Mouse (Mus musculus) neural tube, embryonic 15.5 days (tissue): ENCODE measurements around the gene Efl1. TPM values are rescaled to one million over a fixed set of nuclear protein-coding genes. Genes with fewer than 3 reads are reported as not detected.
A peak's percentile ranks its signal among the peaks of the same experiment; 100 is the strongest.
"Not testable (repeated sequence)": the region's sequence is repeated elsewhere in the genome, so short reads cannot be mapped to it uniquely, and the experiment has no call there.

ENCODE experiments used
- ATAC-seq: fragments of 200-750 bp; cut with Nextera tagmentation; 2 replicates; pipeline ENCODE4 v1.8.0; 2017; ENCODE audit warnings: mild to moderate bottlenecking, moderate TSS enrichment, moderate library complexity; ENCODE audit not compliant: low FRiP score
- H3K27ac ChIP-seq: fragments of 300-500 bp; sonication (generic); replicated peaks from 2 replicates; pipeline ENCODE4 v1.5.1; 2015; ENCODE audit warnings: mild to moderate bottlenecking, inconsistent platforms
- H3K27me3 ChIP-seq: fragments of 300-500 bp; sonication (generic); replicated peaks from 2 replicates; pipeline ENCODE4 v1.6.1; 2015; ENCODE audit warnings: inconsistent platforms
- H3K36me3 ChIP-seq: fragments of 300-500 bp; sonication (generic); 2 replicates; pipeline ENCODE4 v1.6.1; 2015; ENCODE audit warnings: inconsistent platforms
- H3K4me1 ChIP-seq: fragments of 300-500 bp; sonication (generic); 2 replicates; pipeline ENCODE4 v1.6.1; 2015; ENCODE audit warnings: inconsistent platforms
- H3K4me2 ChIP-seq: fragments of 300-500 bp; sonication (generic); 2 replicates; pipeline ENCODE4 v1.6.1; 2015; ENCODE audit warnings: inconsistent platforms, mild to moderate bottlenecking, moderate library complexity
- H3K4me3 ChIP-seq: fragments of 300-500 bp; sonication (generic); replicated peaks from 2 replicates; pipeline ENCODE4 v1.5.1; 2015; ENCODE audit warnings: mild to moderate bottlenecking, inconsistent platforms
- H3K9ac ChIP-seq: fragments of 300-500 bp; sonication (generic); replicated peaks from 2 replicates; pipeline ENCODE4 v1.6.1; 2015; ENCODE audit warnings: mild to moderate bottlenecking, inconsistent platforms
- H3K9me3 ChIP-seq: fragments of 300-500 bp; sonication (generic); replicated peaks from 2 replicates; pipeline ENCODE4 v1.6.1; 2016; ENCODE audit warnings: inconsistent platforms
- WGBS: fragments of 180-500 bp; shearing (Covaris S2); methylation state at CpG from one replicate; pipeline ENCODE4 v1.1.7; 2015; ENCODE audit warnings: mixed read lengths; 5-methylcytosine and 5-hydroxymethylcytosine counted together
- polyA plus RNA-seq: library from polyadenylated mRNA; unstranded; fragments of >200 nt; fragmentation: Nextera tagmentation; extraction: Ambion mirVana; gene quantifications from 2 replicates; pipeline ENCODE4 v1.2.1, GENCODE M21; 2015

Gene Efl1
- polyA plus RNA-seq, 1 experiment from 2014 or later: 21.1 TPM

DNA sequence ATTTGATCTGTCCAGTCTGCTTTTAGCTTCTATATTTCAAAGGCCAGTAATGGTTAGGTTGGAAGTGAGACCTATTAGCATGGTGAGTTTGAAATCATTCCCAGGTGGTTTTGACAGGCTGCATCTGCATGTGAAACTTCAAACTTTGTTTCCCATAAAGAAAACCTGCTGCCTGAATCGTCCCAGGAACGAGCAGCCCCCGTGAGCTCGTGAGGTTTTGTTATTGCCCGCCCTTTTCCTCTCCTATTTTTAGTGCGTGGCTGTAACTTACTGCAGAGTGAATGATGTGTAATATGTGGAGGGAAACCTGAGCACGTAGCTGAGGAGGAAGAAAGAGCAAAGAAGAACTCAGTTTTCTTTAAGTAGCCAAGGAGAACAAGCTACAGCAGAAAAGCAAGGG is 72.5 kb downstream of the Efl1 start:
- Histone ChIP-seq H3K4me1 (peaks cover 11% of the 10 kb centered on the region), H3K27ac (no peak overlapping the region), H3K36me3 (no peaks in the 10 kb centered on the region), H3K9ac (no peak overlapping the region), H3K4me2 (no peak overlapping the region), H3K27me3 (no peaks in the 10 kb centered on the region), H3K4me3 (no peak overlapping the region), H3K9me3 (no peaks in the 10 kb centered on the region)
- 50% methylated on average over 7 of the region's 7 CpGs for WGBS
- ATAC-seq: no peak

DNA sequence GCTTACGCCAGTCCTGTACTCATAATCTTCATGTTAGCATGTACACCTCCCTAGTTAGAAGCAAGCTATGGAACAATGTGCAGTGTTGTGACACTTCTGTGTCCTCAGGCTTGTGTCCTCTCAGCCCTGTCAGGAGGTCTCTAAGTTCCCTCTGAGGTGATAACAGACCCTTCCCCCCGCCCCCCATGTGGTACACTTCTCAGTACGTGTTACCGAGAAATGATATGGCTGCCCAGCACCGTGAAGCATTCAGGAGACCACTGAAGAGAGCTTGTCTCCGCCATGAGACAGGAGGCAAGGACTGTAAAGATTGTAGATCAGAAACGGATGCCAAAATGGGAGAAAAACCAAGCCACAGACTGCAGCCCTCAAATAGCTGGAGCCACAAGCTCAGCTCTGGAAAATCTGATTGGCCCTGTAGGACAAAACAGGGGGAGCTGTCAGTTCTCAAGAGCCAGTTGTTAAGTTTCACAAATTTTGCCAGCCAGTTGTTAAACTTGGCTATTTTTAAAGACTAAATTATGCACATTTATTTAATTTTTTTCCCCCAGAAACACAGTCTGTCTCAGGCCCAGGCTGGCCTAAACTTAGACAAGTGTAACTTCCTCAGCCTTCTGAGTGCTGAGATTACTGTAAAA is 74.2 kb downstream of the Efl1 start:
- Histone ChIP-seq H3K27ac (no peak overlapping the region), H3K36me3 (no peaks in the 10 kb centered on the region), H3K4me1 (no peaks in the 10 kb centered on the region), H3K9ac (no peak overlapping the region), H3K27me3 (no peaks in the 10 kb centered on the region), H3K9me3 (no peaks in the 10 kb centered on the region), H3K4me3 (no peak overlapping the region), H3K4me2 (no peak overlapping the region)
- ATAC-seq: no peak
- WGBS: 86% methylated on average over 7 of the region's 7 CpGs

DNA sequence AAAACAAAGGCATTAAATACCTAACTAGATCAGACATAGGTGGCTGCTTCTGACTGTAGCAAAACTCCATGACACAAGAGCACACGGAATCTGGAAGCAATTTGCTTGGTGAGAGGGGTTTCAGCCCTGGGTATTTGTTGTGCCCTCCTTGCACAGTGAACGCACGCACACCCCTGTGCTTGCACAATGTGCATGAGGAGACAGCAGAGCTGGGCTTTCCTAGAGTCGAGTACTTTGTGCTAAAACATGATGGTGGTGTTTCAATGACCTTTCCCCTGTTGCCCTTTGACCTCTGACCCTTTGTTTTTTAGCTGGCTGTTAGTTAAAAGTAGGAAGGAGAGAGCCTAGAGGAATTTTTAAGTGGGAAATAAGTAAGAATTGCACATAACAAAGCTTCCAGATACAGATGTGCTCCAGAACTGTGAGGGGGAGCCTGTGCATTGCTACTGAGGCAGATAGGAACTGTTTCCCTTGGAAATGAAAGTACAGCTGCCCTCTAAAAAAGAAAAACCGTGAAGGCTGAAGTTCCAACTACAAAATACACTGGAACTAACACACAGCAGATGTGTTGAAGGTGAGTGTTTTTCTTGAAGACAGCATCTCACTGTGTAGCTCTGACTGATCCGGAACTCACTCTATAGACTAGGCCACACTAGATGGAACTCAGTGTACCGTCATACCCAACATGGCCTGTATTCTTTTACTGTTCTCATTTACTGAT is 74.9 kb downstream of the Efl1 start:
- WGBS: 77% methylated on average over 7 of the region's 7 CpGs

DNA sequence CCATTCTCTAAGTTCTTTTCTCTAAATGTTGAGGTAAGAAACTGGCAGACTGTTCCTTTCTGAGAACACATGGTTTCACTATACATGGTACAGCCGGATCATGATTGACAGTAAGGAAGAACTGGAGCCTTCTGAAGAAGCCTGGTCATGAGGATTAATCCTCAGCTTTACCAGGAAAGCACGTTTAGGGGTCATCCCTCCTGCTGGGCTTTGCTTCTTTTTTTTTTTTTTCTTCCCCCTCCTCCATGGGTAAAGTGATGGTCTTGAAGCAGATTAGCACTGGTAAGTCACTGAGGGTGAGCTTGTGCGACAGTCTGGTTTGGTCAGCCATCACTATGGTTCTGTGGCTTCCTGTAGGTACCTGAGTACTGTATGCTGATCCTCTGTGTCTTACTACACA is 76.1 kb downstream of the Efl1 start:
- 71% methylated on average over 3 of the region's 3 CpGs for WGBS
- no peak for ATAC-seq

More for the DNA sequence above, 74.9 kb downstream of the Efl1 start:
- H3K9me3 ChIP-seq: no peaks in the 10 kb centered on the region
- H3K27me3 ChIP-seq: no peaks in the 10 kb centered on the region
- no peak overlapping the region for H3K4me3 ChIP-seq
- H3K36me3 ChIP-seq: no peaks in the 10 kb centered on the region
- H3K9ac ChIP-seq: no peak overlapping the region
- no peak overlapping the region for H3K4me2 ChIP-seq
- no peak for ATAC-seq
- H3K27ac ChIP-seq: no peak overlapping the region
- no peaks in the 10 kb centered on the region; the same call in 1 of the 2 replicates for H3K4me1 ChIP-seq

DNA sequence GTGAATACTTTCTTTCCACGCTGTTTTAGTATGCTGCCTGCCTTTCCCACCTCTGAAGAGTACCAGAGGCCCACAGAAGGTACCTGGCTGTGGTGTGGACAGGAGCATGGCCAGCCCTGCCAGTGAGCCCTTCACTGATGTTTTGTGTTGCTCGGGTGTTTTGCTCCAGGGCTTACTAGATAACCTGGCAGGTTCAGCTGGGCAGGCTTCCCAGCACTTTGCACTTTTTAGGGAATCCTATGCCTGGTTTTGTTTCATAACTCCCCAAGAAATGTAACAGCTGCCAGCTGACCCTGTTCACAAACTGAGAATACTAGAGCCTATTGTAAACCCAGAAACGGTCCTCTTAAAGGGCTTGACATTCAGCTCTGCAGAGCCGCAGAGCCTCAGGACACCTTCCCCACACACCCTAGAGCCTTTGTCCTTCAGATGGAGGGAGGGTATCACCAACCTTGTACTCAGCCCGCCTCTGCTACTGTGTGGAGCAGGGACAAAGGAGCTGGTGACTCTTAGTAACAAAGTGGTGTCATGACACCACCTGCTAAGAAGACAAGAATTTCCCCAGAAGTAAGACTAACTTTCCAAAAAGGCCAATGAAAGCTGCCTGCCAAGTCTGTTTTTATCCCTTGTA is 76.7 kb downstream of the Efl1 start:
- Histone ChIP-seq H3K9ac (no peak overlapping the region), H3K36me3 (no peaks in the 10 kb centered on the region), H3K4me1 (no peaks in the 10 kb centered on the region; the same call in 1 of the 2 replicates), H3K4me3 (no peak overlapping the region), H3K27ac (no peak overlapping the region), H3K4me2 (no peak overlapping the region), H3K9me3 (no peaks in the 10 kb centered on the region), H3K27me3 (no peaks in the 10 kb centered on the region)
- ATAC-seq: no peak
- whole genome bisulfite sequencing: 41% methylated on average over 5 of the region's 5 CpGs

More for the DNA sequence above, 76.1 kb downstream of the Efl1 start:
- Histone ChIP-seq H3K4me3 (no peak overlapping the region), H3K36me3 (no peaks in the 10 kb centered on the region), H3K9ac (no peak overlapping the region), H3K9me3 (no peaks in the 10 kb centered on the region), H3K4me2 (no peak overlapping the region), H3K4me1 (no peaks in the 10 kb centered on the region; the same call in 1 of the 2 replicates), H3K27ac (no peak overlapping the region), H3K27me3 (no peaks in the 10 kb centered on the region)

DNA sequence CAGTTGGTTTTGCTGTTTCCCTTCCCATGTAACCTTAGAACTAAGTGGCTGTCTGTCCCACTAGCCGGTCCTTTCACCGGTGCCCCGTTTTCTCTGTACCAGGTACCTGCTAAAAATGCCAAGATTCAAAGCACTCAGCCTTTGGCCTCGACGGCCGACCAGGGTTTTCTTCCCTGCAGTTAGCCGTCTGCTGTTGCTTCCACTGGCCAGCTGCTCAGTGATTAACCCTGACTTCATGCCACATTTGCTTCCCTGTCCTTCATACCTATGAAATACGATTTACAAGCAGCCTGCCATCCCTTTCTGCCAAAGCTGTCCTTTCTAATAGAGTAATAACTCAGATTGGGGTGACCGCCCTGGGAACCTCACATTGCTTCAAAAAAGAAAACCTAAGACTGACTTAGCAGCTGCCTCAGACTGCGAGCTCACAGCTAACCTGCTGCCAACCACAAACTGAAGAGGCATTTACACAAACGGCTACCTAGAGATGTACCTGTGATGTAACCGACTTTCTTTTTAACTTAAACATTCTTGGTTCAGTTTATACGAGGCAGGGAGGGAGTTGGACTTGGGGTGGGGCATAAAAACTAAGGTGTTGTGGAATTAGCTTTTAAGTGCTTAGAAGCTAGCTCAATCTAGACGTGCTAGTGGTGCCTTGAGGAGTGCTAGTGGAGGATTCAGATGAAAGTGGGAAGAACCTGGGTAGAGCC is 77.5 kb downstream of the Efl1 start:
- WGBS: 47% methylated on average over 14 of the region's 14 CpGs
- H3K4me3 ChIP-seq: no peak overlapping the region
- no peak overlapping the region for H3K4me2 ChIP-seq
- ATAC-seq: no peak
- no peaks in the 10 kb centered on the region for H3K9me3 ChIP-seq
- H3K27me3 ChIP-seq: no peaks in the 10 kb centered on the region
- H3K4me1 ChIP-seq: no peaks in the 10 kb centered on the region; the same call in 1 of the 2 replicates
- 0 out of 2 replicates have a peak overlapping the region, but pooled peaks have one; percentile 20 for H3K9ac ChIP-seq
- 0 out of 2 replicates have a peak overlapping the region, but pooled peaks have one; percentile 25 for H3K27ac ChIP-seq
- H3K36me3 ChIP-seq: no peaks in the 10 kb centered on the region

DNA sequence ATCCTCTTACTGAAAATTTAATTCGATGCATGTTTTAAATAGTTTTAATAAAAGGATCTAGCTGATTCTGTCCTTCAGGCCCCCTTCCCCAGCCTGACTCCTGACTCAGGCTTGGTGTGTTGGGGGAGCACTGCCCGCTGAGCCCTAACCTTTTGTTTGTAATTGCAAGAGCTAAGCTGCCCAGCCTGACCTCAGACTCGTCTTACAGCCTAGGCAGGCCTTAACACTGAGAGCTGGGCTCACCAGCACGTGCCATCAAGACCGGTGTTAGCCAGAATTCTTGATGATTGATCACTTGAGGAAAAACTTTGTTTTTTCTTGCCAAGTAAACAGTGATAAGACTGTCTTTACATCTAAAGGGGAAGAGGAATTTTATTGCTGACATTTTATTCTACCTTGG is 78.7 kb downstream of the Efl1 start:
- H3K4me1 ChIP-seq: no peaks in the 10 kb centered on the region; the same call in 1 of the 2 replicates
- ATAC-seq: no peak
- no peak overlapping the region for H3K27ac ChIP-seq
- no peaks in the 10 kb centered on the region for H3K9me3 ChIP-seq
- WGBS: 53% methylated on average over 5 of the region's 5 CpGs
- no peaks in the 10 kb centered on the region for H3K36me3 ChIP-seq
- H3K4me2 ChIP-seq: no peak overlapping the region
- no peak overlapping the region for H3K4me3 ChIP-seq
- no peak overlapping the region for H3K9ac ChIP-seq
- no peaks in the 10 kb centered on the region for H3K27me3 ChIP-seq

DNA sequence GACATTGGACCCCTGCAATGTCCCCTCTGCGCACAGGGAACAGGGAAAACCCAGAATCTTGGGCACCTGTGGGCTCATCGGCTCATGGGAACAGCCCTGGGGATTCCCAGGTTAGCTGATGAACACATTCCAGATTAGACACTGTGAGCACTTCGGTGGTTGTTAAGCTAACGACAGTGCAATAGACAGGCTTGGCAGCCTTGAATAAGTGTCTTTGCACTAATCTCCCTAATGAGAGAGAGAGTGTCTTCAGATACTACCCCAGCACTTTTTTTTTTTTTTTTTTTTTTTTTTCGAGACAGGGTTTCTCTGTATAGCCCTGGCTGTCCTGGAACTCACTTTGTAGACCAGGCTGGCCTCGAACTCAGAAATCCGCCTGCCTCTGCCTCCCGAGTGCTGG is 80.6 kb downstream of the Efl1 start:
- H3K4me1 ChIP-seq, H3K27me3 ChIP-seq, H3K9me3 ChIP-seq, H3K36me3 ChIP-seq, H3K4me3 ChIP-seq, H3K4me2 ChIP-seq, H3K27ac ChIP-seq, ATAC-seq, H3K9ac ChIP-seq: not testable (repeated sequence)
- 84% methylated on average over 6 of the region's 8 CpGs for WGBS

DNA sequence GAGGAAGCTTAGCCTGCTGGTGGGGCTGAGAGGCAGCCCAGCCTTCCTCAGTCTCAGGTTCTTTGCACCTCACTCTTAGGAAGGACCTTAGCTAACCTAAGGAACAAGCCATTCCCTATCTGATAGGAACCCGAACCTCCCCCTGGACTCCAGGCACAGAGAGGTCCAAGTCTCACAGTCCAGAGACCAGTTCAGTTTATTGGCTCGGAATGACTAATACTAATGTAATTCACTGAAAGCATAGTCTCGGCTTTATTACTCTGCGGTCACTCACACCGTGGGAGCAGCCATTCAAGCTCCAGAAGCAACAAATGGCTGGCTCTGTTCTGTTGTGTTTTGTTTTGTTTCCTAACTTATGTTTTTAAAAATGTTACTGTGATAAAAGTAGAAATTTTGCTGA is 84.7 kb downstream of the Efl1 start:
- H3K4me3 ChIP-seq: no peak overlapping the region
- no peak for ATAC-seq
- no peak overlapping the region for H3K27ac ChIP-seq
- H3K4me2 ChIP-seq: no peak overlapping the region
- no peak overlapping the region for H3K9ac ChIP-seq
- WGBS: 47% methylated on average over 5 of the region's 5 CpGs
- H3K4me1 ChIP-seq: no peaks in the 10 kb centered on the region; the same call in 1 of the 2 replicates
- H3K9me3 ChIP-seq: no peaks in the 10 kb centered on the region
- H3K27me3 ChIP-seq: no peaks in the 10 kb centered on the region
- H3K36me3 ChIP-seq: no peaks in the 10 kb centered on the region

DNA sequence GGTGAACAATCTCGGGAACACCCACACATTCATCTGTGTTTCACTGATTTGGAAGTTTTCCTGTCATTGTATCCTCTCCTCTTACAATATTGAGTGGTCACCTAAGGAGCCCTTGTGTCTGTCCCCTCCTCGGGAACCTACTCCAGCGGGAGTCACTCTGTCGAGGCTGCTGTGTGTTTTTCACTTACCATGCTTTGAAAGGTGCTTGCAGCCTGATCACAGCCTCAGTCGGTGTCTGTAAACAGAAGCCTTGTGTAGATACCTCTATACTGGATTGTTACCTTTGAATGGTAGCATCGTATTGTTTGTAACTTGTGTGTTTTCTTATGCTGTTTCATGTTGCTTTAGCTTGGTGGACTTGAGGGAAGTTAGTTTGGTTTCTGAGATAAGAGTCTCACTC is 85.6 kb downstream of the Efl1 start:
- H3K9me3 ChIP-seq: no peaks in the 10 kb centered on the region
- no peaks in the 10 kb centered on the region for H3K4me1 ChIP-seq
- no peaks in the 10 kb centered on the region for H3K36me3 ChIP-seq
- H3K4me2 ChIP-seq: no peak overlapping the region
- H3K4me3 ChIP-seq: no peak overlapping the region
- H3K9ac ChIP-seq: no peak overlapping the region
- H3K27ac ChIP-seq: no peak overlapping the region
- no peak for ATAC-seq
- H3K27me3 ChIP-seq: no peaks in the 10 kb centered on the region
- 76% methylated on average over 6 of the region's 6 CpGs for WGBS

DNA sequence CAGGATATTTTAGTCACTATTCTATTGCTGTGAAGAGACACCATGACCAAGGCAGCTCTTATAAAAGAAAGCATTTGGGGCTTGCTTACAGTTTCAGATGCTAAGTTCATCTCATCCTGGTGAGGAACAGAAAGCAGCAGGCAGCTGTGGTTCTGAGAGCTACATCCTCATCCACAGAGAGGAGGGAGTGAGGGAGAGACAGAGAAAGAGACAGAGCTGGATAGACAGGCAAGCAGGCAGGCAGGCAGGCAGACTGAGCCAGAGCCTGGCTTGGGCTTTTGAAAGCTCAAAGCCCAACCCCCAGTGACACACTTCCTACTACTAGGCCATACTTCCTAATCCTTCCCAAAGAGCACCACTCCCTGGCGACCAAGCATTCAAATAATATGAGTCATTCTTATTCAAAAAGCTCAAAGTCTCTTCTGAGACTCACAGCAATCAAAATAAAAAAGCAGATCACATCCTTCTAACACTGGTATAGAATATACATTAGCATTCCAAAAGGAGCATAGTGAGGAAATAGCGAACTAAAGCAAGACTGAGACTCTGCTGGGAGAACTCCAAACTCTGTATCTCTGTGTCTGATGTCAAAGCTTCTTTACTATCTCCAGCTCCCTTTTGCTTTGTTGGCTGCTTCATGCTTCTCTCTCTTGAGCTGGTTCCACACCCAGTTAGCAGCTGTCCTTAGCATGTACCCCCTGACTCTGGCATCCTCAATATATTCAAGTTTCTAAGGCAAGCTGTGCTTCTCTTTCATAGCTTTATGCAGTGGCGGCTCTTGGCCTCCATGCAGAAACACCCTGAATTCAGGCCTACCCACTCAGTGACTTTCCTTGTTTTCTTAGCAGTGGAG is 86.6 kb downstream of the Efl1 start:
- no peaks in the 10 kb centered on the region for H3K27me3 ChIP-seq
- no peak for ATAC-seq
- no peak overlapping the region for H3K4me3 ChIP-seq
- H3K36me3 ChIP-seq: no peaks in the 10 kb centered on the region
- no peak overlapping the region for H3K4me2 ChIP-seq
- H3K9me3 ChIP-seq: no peaks in the 10 kb centered on the region
- H3K4me1 ChIP-seq: no peaks in the 10 kb centered on the region
- WGBS: 82% methylated on average over 3 of the region's 3 CpGs
- H3K9ac ChIP-seq: no peak overlapping the region
- H3K27ac ChIP-seq: no peak overlapping the region
